Mouse (Mus musculus): ENCODE results near the gene Faim. TPM values are rescaled to one million over a fixed set of nuclear protein-coding genes. Genes with fewer than 3 reads are reported as not detected.
A peak's percentile ranks its signal among the peaks of the same experiment; 100 is the strongest.

Gene Faim
- polyA plus RNA-seq, 1 experiment from 2014 or later: 32.3 TPM

GRCm38 (mm10) chr9:98979431-98980416 lies 6.4 kb upstream of the Faim start:
- peak; percentile 80 for ATAC-seq (ENCODE audit: low FRiP score, low TSS enrichment)
- peaks cover 3% of the 10 kb centered on the region for H3K27me3 ChIP-seq (ENCODE audit: control insufficient read depth, insufficient read depth, low read length)
- no peak for TF ChIP-seq EP300 (optimal IDR thresholded peaks at IDR 0.05)
- peak; percentile 97 for TF ChIP-seq CTCF (IDR thresholded peaks at IDR 0.05; ENCODE audit: low read depth)

GRCm38 (mm10) chr9:98986476-98987096 lies 413 bp downstream of the Faim start:
- H3K9me3 ChIP-seq (ENCODE audit: control insufficient read depth, low read length): no peaks in the 10 kb centered on the region
- peak overlapping the region; percentile 99 for H3K4me2 ChIP-seq (replicated peaks; ENCODE audit: low read depth)
- H3K36me3 ChIP-seq (ENCODE audit: control insufficient read depth, insufficient read depth, low read length): no peaks in the 10 kb centered on the region
- 0% methylated on average over 45 of the region's 50 CpGs for WGBS
- ATAC-seq (ENCODE audit: low FRiP score, low TSS enrichment) (peak; percentile 45), DNase-seq (ENCODE audit: low spot score) (no peak)
- no peak overlapping the region for H3K27ac ChIP-seq (replicated peaks)
- no peaks in the 10 kb centered on the region; the same call in 1 of the 2 replicates for H3K27me3 ChIP-seq (ENCODE audit: control insufficient read depth, insufficient read depth, low read length)
- peak overlapping the region; percentile 73 for H3K9ac ChIP-seq (ENCODE audit: low read length)
- peak overlapping the region; percentile 81 for H3K4me3 ChIP-seq (ENCODE audit: low read depth, low read length)
- no peak for TF ChIP-seq CTCF (IDR thresholded peaks at IDR 0.05; ENCODE audit: low read depth)
- TF ChIP-seq EP300 (optimal IDR thresholded peaks at IDR 0.05): no peak
- H3K4me1 ChIP-seq (replicated peaks; ENCODE audit: control insufficient read depth, insufficient read depth): no peaks in the 10 kb centered on the region

More at GRCm38 (mm10) chr9:98979431-98980416, 6.4 kb upstream of the Faim start:
- no peaks in the 10 kb centered on the region for H3K9me3 ChIP-seq (ENCODE audit: control insufficient read depth, low read length)
- H3K27ac ChIP-seq (replicated peaks): no peak overlapping the region
- 6% methylated on average over 29 of the region's 29 CpGs for WGBS
- no peaks in the 10 kb centered on the region for H3K4me1 ChIP-seq (replicated peaks; ENCODE audit: control insufficient read depth, insufficient read depth)
- peak; percentile 91 for DNase-seq (ENCODE audit: low spot score)
- no peak overlapping the region for H3K4me3 ChIP-seq (ENCODE audit: low read depth, low read length)
- no peaks in the 10 kb centered on the region for H3K36me3 ChIP-seq (ENCODE audit: control insufficient read depth, insufficient read depth, low read length)
- peak overlapping the region; percentile 29; the same call in 1 of the 2 replicates for H3K4me2 ChIP-seq (replicated peaks; ENCODE audit: low read depth)
- no peak overlapping the region for H3K9ac ChIP-seq (ENCODE audit: low read length)

- H3K4me1 ChIP-seq (replicated peaks; ENCODE audit: control insufficient read depth, insufficient read depth): no peaks in the 10 kb centered on the region
- DNase-seq (ENCODE audit: low spot score): no peak
- no peaks in the 10 kb centered on the region for H3K36me3 ChIP-seq (ENCODE audit: control insufficient read depth, insufficient read depth, low read length)
- H3K27ac ChIP-seq (replicated peaks): no peak overlapping the region
- H3K9ac ChIP-seq (ENCODE audit: low read length): no peak overlapping the region; the same call in 1 of the 2 replicates
- no peaks in the 10 kb centered on the region for H3K9me3 ChIP-seq (ENCODE audit: control insufficient read depth, low read length)
- peak overlapping the region; percentile 99 for H3K4me2 ChIP-seq (replicated peaks; ENCODE audit: low read depth)
- 39% methylated on average over 9 of the region's 9 CpGs for WGBS
- ATAC-seq (ENCODE audit: low FRiP score, low TSS enrichment): no peak
- peak overlapping the region; percentile 81 for H3K4me3 ChIP-seq (ENCODE audit: low read depth, low read length)
- H3K27me3 ChIP-seq (ENCODE audit: control insufficient read depth, insufficient read depth, low read length): no peaks in the 10 kb centered on the region; the same call in 1 of the 2 replicates
- TF ChIP-seq EP300 (optimal IDR thresholded peaks at IDR 0.05) (no peak), CTCF (IDR thresholded peaks at IDR 0.05; ENCODE audit: low read depth) (no peak)
Measured at GRCm38 (mm10) chr9:98987131-98987530, 958 bp downstream of the Faim start.

- 90% methylated on average over 4 of the region's 4 CpGs for WGBS
- no peak overlapping the region for H3K4me3 ChIP-seq (ENCODE audit: low read depth, low read length)
- no peak overlapping the region for H3K4me2 ChIP-seq (replicated peaks; ENCODE audit: low read depth)
- no peak for TF ChIP-seq CTCF (IDR thresholded peaks at IDR 0.05; ENCODE audit: low read depth)
- TF ChIP-seq EP300 (optimal IDR thresholded peaks at IDR 0.05): no peak
- ATAC-seq (ENCODE audit: low FRiP score, low TSS enrichment): no peak
- peaks cover 3% of the 10 kb centered on the region; the same call in 1 of the 2 replicates for H3K36me3 ChIP-seq (ENCODE audit: control insufficient read depth, insufficient read depth, low read length)
- no peak for DNase-seq (ENCODE audit: low spot score)
- no peaks in the 10 kb centered on the region for H3K9me3 ChIP-seq (ENCODE audit: control insufficient read depth, low read length)
- H3K4me1 ChIP-seq (replicated peaks; ENCODE audit: control insufficient read depth, insufficient read depth): no peaks in the 10 kb centered on the region
- no peak overlapping the region for H3K9ac ChIP-seq (ENCODE audit: low read length)
- H3K27ac ChIP-seq (replicated peaks): no peak overlapping the region
- no peaks in the 10 kb centered on the region for H3K27me3 ChIP-seq (ENCODE audit: control insufficient read depth, insufficient read depth, low read length)
Measured at GRCm38 (mm10) chr9:98994103-98994502, 7.9 kb downstream of the Faim start.

- Histone ChIP-seq H3K4me1 (replicated peaks; ENCODE audit: control insufficient read depth, insufficient read depth) (no peaks in the 10 kb centered on the region), H3K36me3 (ENCODE audit: control insufficient read depth, insufficient read depth, low read length) (peaks cover 3% of the 10 kb centered on the region; the same call in 1 of the 2 replicates), H3K4me2 (replicated peaks; ENCODE audit: low read depth) (no peak overlapping the region), H3K9ac (ENCODE audit: low read length) (no peak overlapping the region), H3K9me3 (ENCODE audit: control insufficient read depth, low read length) (no peaks in the 10 kb centered on the region), H3K27me3 (ENCODE audit: control insufficient read depth, insufficient read depth, low read length) (no peaks in the 10 kb centered on the region), H3K4me3 (ENCODE audit: low read depth, low read length) (no peak overlapping the region), H3K27ac (replicated peaks) (no peak overlapping the region)
- DNase-seq (ENCODE audit: low spot score): no peak
- 71% methylated on average over 9 of the region's 9 CpGs for WGBS
- no peak for TF ChIP-seq CTCF (IDR thresholded peaks at IDR 0.05; ENCODE audit: low read depth)
- ATAC-seq (ENCODE audit: low FRiP score, low TSS enrichment): no peak
Measured at GRCm38 (mm10) chr9:98999881-99000339, 13.7 kb downstream of the Faim start.

Measured in stomach, postnatal 0 days (tissue).